Mouse (Mus musculus): ENCODE measurements at regions not wholly inside any gene's neighbourhood (a gene's known extent, or its start where the extent isn't known, plus 50 kb on each side); places are given as distances from the start of the nearest gene placed in this dataset.

GRCm38 (mm10) chr19:52623496-52623895 is 359.4 kb downstream of the Ins1 start:
- no peak overlapping the region for H3K9ac ChIP-seq (replicated peaks; ENCODE audit: low read length)
- no peaks in the 10 kb centered on the region for H3K4me1 ChIP-seq (ENCODE audit: control insufficient read depth, insufficient read depth, low read length)
- H3K9me3 ChIP-seq (ENCODE audit: control insufficient read depth, low read length) = no peaks in the 10 kb centered on the region
- no peaks in the 10 kb centered on the region for H3K36me3 ChIP-seq (ENCODE audit: control insufficient read depth, insufficient read depth, low read length)
- H3K27ac ChIP-seq (replicated peaks; ENCODE audit: low read depth, low read length) = no peak overlapping the region
- H3K27me3 ChIP-seq (ENCODE audit: control insufficient read depth, insufficient read depth, low read length) = no peaks in the 10 kb centered on the region
- ATAC-seq (ENCODE audit: low FRiP score, low TSS enrichment) = no peak
- no peak overlapping the region for H3K4me2 ChIP-seq (ENCODE audit: low read length)
- no peak overlapping the region for H3K4me3 ChIP-seq (replicated peaks; ENCODE audit: low read depth, low read length)
- DNase-seq = peak; percentile 29

DNA sequence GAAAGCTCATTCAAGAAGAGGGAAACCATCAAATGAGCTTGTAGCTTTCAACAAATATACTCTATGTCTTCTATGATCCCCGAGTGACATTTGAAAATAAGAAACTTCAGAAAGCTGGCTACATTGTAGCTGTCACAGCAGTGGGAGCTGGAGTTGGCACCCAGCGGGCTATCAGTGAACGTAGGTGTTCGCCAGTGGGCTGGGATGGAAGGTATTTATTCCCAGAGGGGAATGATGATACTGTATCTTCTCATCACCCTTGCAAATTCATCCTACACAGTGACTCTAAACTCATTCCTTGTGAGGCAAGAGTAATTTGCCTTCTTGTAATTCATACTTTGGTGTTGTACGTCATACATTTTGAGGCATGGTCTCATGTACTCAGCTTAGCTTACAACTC is 349.3 kb downstream of the Ins1 start:
- Histone ChIP-seq H3K4me3 (replicated peaks; ENCODE audit: low read depth, low read length) (no peak overlapping the region), H3K27ac (replicated peaks; ENCODE audit: low read depth, low read length) (no peak overlapping the region), H3K36me3 (ENCODE audit: control insufficient read depth, insufficient read depth, low read length) (no peaks in the 10 kb centered on the region), H3K9me3 (ENCODE audit: control insufficient read depth, low read length) (no peaks in the 10 kb centered on the region), H3K4me2 (ENCODE audit: low read length) (no peak overlapping the region), H3K27me3 (ENCODE audit: control insufficient read depth, insufficient read depth, low read length) (no peaks in the 10 kb centered on the region), H3K9ac (replicated peaks; ENCODE audit: low read length) (no peak overlapping the region), H3K4me1 (ENCODE audit: control insufficient read depth, insufficient read depth, low read length) (no peaks in the 10 kb centered on the region)
- WGBS = 91% methylated on average over 5 of the region's 5 CpGs
- DNase-seq (no peak), ATAC-seq (ENCODE audit: low FRiP score, low TSS enrichment) (no peak)

DNA sequence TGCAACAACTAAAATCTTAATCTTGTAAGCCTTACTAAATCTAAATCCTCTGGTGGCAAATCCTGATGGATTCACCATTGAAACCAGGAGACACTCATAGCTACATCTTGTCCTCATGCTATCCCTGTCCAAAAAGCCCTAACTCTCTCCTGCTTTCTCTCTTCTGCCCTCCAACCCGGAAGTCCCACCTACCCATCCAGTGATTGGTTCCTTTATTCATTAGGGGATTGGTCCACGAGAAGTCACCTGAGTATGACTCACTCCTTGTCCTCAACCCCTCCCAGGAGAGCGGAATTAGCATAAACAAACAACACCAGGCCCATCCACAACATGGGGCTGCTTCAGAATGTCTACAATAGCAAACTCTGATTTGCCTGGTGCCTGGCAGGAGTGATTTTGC is 342.8 kb downstream of the Ins1 start:
- no peak for ATAC-seq (ENCODE audit: low FRiP score, low TSS enrichment)
- no peak overlapping the region for H3K9ac ChIP-seq (replicated peaks; ENCODE audit: low read length)
- 75% methylated on average over 3 of the region's 3 CpGs for WGBS

GRCm38 (mm10) chr19:52600410-52600809 is 336.3 kb downstream of the Ins1 start:
- H3K4me3 ChIP-seq (replicated peaks; ENCODE audit: low read depth, low read length) = no peak overlapping the region
- 0 out of 2 replicates have a peak, but pooled peaks cover 6% of the 10 kb centered on the region for H3K4me1 ChIP-seq (ENCODE audit: control insufficient read depth, insufficient read depth, low read length)
- H3K27me3 ChIP-seq (ENCODE audit: control insufficient read depth, insufficient read depth, low read length) = no peaks in the 10 kb centered on the region
- H3K27ac ChIP-seq (replicated peaks; ENCODE audit: low read depth, low read length) = 0 out of 2 replicates have a peak overlapping the region, but pooled peaks have one; percentile 1
- DNase-seq = peak; percentile 66
- no peak overlapping the region for H3K9ac ChIP-seq (replicated peaks; ENCODE audit: low read length)
- H3K36me3 ChIP-seq (ENCODE audit: control insufficient read depth, insufficient read depth, low read length) = no peaks in the 10 kb centered on the region
- no peak overlapping the region for H3K4me2 ChIP-seq (ENCODE audit: low read length)
- WGBS = 3% methylated on average over 3 of the region's 3 CpGs
- no peaks in the 10 kb centered on the region for H3K9me3 ChIP-seq (ENCODE audit: control insufficient read depth, low read length)
- peak; percentile 27; the same call in 1 of the 2 replicates for ATAC-seq (ENCODE audit: low FRiP score, low TSS enrichment)

More for the DNA sequence above, 342.8 kb downstream of the Ins1 start:
- Histone ChIP-seq H3K4me3 (replicated peaks; ENCODE audit: low read depth, low read length) (no peak overlapping the region), H3K27me3 (ENCODE audit: control insufficient read depth, insufficient read depth, low read length) (no peaks in the 10 kb centered on the region), H3K4me1 (ENCODE audit: control insufficient read depth, insufficient read depth, low read length) (0 out of 2 replicates have a peak, but pooled peaks cover under 1% of the 10 kb centered on the region), H3K4me2 (ENCODE audit: low read length) (no peak overlapping the region), H3K27ac (replicated peaks; ENCODE audit: low read depth, low read length) (no peak overlapping the region), H3K9me3 (ENCODE audit: control insufficient read depth, low read length) (no peaks in the 10 kb centered on the region), H3K36me3 (ENCODE audit: control insufficient read depth, insufficient read depth, low read length) (no peaks in the 10 kb centered on the region)
- no peak for DNase-seq

GRCm38 (mm10) chr19:52565401-52565800 is 301.3 kb downstream of the Ins1 start:
- no peaks in the 10 kb centered on the region for H3K4me1 ChIP-seq (ENCODE audit: control insufficient read depth, insufficient read depth, low read length)
- H3K27me3 ChIP-seq (ENCODE audit: control insufficient read depth, insufficient read depth, low read length) = no peaks in the 10 kb centered on the region
- 88% methylated on average over 4 of the region's 4 CpGs for WGBS
- no peaks in the 10 kb centered on the region for H3K36me3 ChIP-seq (ENCODE audit: control insufficient read depth, insufficient read depth, low read length)
- H3K9me3 ChIP-seq (ENCODE audit: control insufficient read depth, low read length) = no peaks in the 10 kb centered on the region
- no peak overlapping the region for H3K4me3 ChIP-seq (replicated peaks; ENCODE audit: low read depth, low read length)
- no peak for ATAC-seq (ENCODE audit: low FRiP score, low TSS enrichment)
- H3K27ac ChIP-seq (replicated peaks; ENCODE audit: low read depth, low read length) = no peak overlapping the region
- H3K9ac ChIP-seq (replicated peaks; ENCODE audit: low read length) = no peak overlapping the region
- DNase-seq = no peak
- H3K4me2 ChIP-seq (ENCODE audit: low read length) = no peak overlapping the region

DNA sequence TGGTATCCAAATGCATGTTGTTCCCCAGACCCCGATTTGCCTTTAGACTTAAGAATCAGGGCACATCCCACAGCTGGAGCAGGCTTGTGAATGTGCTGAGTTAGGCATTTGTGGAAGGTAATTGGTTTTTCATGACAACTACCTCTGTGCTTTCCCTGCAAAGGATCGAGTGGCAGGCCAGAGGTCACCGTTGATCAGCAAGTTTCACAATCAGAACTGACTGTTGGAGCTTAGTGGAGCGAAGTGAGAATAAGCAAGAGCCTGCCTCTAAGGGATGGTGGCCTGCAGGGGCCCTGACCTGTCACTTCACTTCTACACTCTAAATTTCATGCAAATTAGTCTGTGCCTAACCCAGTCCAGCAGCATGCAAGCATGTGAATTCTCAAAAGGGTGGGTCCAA is 270.7 kb downstream of the Ins1 start:
- DNase-seq (peak; percentile 31), ATAC-seq (ENCODE audit: low FRiP score, low TSS enrichment) (no peak)
- Histone ChIP-seq H3K9me3 (ENCODE audit: control insufficient read depth, low read length) (no peaks in the 10 kb centered on the region), H3K4me2 (ENCODE audit: low read length) (no peak overlapping the region), H3K9ac (replicated peaks; ENCODE audit: low read length) (no peak overlapping the region), H3K36me3 (ENCODE audit: control insufficient read depth, insufficient read depth, low read length) (no peaks in the 10 kb centered on the region), H3K27me3 (ENCODE audit: control insufficient read depth, insufficient read depth, low read length) (no peaks in the 10 kb centered on the region), H3K27ac (replicated peaks; ENCODE audit: low read depth, low read length) (no peak overlapping the region), H3K4me3 (replicated peaks; ENCODE audit: low read depth, low read length) (no peak overlapping the region), H3K4me1 (ENCODE audit: control insufficient read depth, insufficient read depth, low read length) (no peaks in the 10 kb centered on the region)
- WGBS = 26% methylated on average over 4 of the region's 4 CpGs

DNA sequence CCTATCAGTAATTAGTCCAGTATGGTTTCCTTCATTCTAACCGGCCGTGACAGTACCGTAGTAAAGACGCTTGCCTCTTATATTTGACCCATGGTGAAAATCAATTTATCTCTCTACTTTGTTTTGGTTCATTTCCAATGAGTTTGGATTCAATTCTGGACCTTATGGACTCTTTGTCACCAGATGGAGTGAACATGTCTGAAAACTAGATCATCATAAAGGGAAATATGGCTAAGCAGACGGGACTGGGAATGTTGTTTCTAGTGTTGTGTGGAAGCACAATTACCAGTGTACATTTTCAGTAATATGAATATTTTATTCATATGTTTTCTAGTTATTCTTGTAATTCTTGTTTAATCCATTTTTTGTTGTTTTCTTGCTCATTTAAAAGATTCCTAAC is 261.4 kb downstream of the Ins1 start:
- Histone ChIP-seq H3K4me1 (ENCODE audit: control insufficient read depth, insufficient read depth, low read length) (no peaks in the 10 kb centered on the region), H3K27ac (replicated peaks; ENCODE audit: low read depth, low read length) (no peak overlapping the region), H3K4me2 (ENCODE audit: low read length) (no peak overlapping the region), H3K36me3 (ENCODE audit: control insufficient read depth, insufficient read depth, low read length) (no peaks in the 10 kb centered on the region), H3K27me3 (ENCODE audit: control insufficient read depth, insufficient read depth, low read length) (no peaks in the 10 kb centered on the region), H3K4me3 (replicated peaks; ENCODE audit: low read depth, low read length) (no peak overlapping the region), H3K9ac (replicated peaks; ENCODE audit: low read length) (no peak overlapping the region), H3K9me3 (ENCODE audit: control insufficient read depth, low read length) (no peaks in the 10 kb centered on the region)
- DNase-seq (no peak), ATAC-seq (ENCODE audit: low FRiP score, low TSS enrichment) (no peak)
- WGBS = 91% methylated on average over 5 of the region's 5 CpGs

- Histone ChIP-seq H3K27me3 (ENCODE audit: control insufficient read depth, insufficient read depth, low read length) (no peaks in the 10 kb centered on the region), H3K9ac (replicated peaks; ENCODE audit: low read length) (no peak overlapping the region), H3K4me3 (replicated peaks; ENCODE audit: low read depth, low read length) (no peak overlapping the region), H3K9me3 (ENCODE audit: control insufficient read depth, low read length) (no peaks in the 10 kb centered on the region; the same call in 1 of the 2 replicates), H3K4me1 (ENCODE audit: control insufficient read depth, insufficient read depth, low read length) (no peaks in the 10 kb centered on the region), H3K4me2 (ENCODE audit: low read length) (no peak overlapping the region), H3K36me3 (ENCODE audit: control insufficient read depth, insufficient read depth, low read length) (no peaks in the 10 kb centered on the region), H3K27ac (replicated peaks; ENCODE audit: low read depth, low read length) (peak overlapping the region; percentile 42)
- ATAC-seq (ENCODE audit: low FRiP score, low TSS enrichment) (no peak), DNase-seq (peak; percentile 40)
- 31% methylated on average over 4 of the region's 4 CpGs for WGBS
Observed at GRCm38 (mm10) chr19:52503331-52503730, 239.2 kb downstream of the Ins1 start.

All from midbrain, embryonic 14.5 days (tissue).